Mouse (Mus musculus): ENCODE data around the gene Fat2. TPM values are rescaled to one million over a fixed set of nuclear protein-coding genes. Genes with fewer than 3 reads are reported as not detected.

The Fat2 gene
- 0.01 TPM in 1 of 2 replicates, not detected in the other for polyA plus RNA-seq (2015; fragmentation: Nextera tagmentation; extraction: Ambion mirVana)

- H3K4me2 ChIP-seq, result no peak within 1 kb of the TSS
- no peaks in the 10 kb centered on the region for H3K9me3 ChIP-seq
- ATAC-seq (ENCODE audit: extremely low read depth, insufficient number of reproducible peaks, low FRiP score, low TSS enrichment), result no peak
- H3K9ac ChIP-seq, result no peak within 1 kb of the TSS
- no peaks in the 10 kb centered on the region for H3K36me3 ChIP-seq
- no peak within 1 kb of the TSS for H3K27ac ChIP-seq (replicated peaks)
- H3K4me3 ChIP-seq, result no peak within 1 kb of the TSS
- H3K4me1 ChIP-seq, result no peaks in the 10 kb centered on the region
- 40% methylated on average over 13 of the region's 13 CpGs for WGBS
- H3K27me3 ChIP-seq (replicated peaks), result peaks cover 23% of the 10 kb centered on the region
Measured at GRCm38 (mm10) chr11:55336101-55336891, at the start of gene Fat2. Fat2 (minus strand) TSS chr11:55336564.

DNA sequence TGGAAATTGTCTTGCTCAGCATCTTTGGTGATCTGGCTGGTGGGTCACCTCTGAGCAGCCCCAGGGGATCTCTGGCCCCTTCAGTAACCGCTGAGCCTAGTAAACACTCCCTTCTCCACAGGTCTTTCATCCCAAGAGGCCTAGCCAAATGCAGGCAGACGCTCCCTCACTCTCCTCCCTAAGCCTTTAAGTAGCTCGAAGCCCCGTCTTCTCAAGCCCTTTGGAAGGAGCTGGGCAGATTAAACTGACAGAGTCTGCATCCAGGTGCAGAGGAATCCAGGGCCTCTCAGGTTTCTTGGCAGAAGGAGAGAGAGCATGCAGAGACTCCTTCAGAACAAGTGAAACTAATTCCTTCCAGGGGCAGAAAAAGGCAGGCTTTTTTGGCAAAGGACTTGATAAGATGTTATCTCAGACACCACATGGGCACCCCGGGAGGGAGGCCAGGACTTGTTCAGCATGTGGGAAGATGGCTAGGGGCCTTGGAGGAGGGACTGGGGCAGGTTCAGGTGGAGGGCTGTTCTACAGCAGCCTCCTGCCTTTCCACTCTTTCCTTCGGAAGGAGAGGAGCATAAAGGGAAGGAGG is 47.2 kb upstream of the Fat2 start:
- H3K9ac ChIP-seq, result no peak overlapping the region
- no peak for ATAC-seq (ENCODE audit: extremely low read depth, insufficient number of reproducible peaks, low FRiP score, low TSS enrichment)
- peaks cover 23% of the 10 kb centered on the region for H3K4me1 ChIP-seq
- H3K27me3 ChIP-seq (replicated peaks), result 0 out of 2 replicates have a peak, but pooled peaks cover 11% of the 10 kb centered on the region
- 20% methylated on average over 6 of the region's 6 CpGs for WGBS
- no peaks in the 10 kb centered on the region for H3K36me3 ChIP-seq
- 0 out of 2 replicates have a peak, but pooled peaks cover 3% of the 10 kb centered on the region for H3K9me3 ChIP-seq
- H3K27ac ChIP-seq (replicated peaks), result no peak overlapping the region
- H3K4me2 ChIP-seq, result no peak overlapping the region
- no peak overlapping the region for H3K4me3 ChIP-seq

DNA sequence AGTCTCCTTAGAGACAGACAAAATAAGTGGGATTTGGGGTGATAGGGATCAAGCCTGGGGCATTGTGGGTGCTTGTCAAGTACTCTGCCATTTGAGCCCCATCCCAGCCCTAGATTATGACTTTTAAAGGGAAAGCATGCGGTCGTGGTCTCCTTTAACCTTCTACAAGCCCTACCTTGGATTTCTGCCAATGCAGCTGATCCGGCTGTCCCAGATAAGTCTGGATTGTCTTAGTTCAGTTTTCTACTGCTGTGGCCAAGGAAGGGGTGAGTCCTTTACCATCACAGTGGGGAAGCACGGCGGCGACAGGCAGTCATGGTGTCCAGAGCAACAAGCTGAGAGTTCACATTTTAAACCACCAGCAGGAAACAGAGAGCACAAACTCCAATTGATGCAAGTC is 44.5 kb upstream of the Fat2 start:
- peak overlapping the region; percentile 24; the same call in 1 of the 2 replicates for H3K9ac ChIP-seq
- H3K4me2 ChIP-seq, result no peak overlapping the region
- WGBS, result 10% methylated on average over 6 of the region's 6 CpGs
- 0 out of 2 replicates have a peak, but pooled peaks cover 7% of the 10 kb centered on the region for H3K27me3 ChIP-seq (replicated peaks)
- peak overlapping the region; percentile 39 for H3K27ac ChIP-seq (replicated peaks)
- H3K36me3 ChIP-seq, result no peaks in the 10 kb centered on the region
- no peaks in the 10 kb centered on the region for H3K9me3 ChIP-seq
- H3K4me1 ChIP-seq, result peaks cover 30% of the 10 kb centered on the region
- ATAC-seq (ENCODE audit: extremely low read depth, insufficient number of reproducible peaks, low FRiP score, low TSS enrichment), result no peak
- H3K4me3 ChIP-seq, result no peak overlapping the region

- Histone ChIP-seq H3K9ac (no peak overlapping the region), H3K27ac (replicated peaks) (0 out of 2 replicates have a peak overlapping the region, but pooled peaks have one; percentile 21)
- ATAC-seq (ENCODE audit: extremely low read depth, insufficient number of reproducible peaks, low FRiP score, low TSS enrichment), result peak; percentile 9; the same call in 1 of the 2 replicates
Measured at GRCm38 (mm10) chr11:55378371-55378770, 42.0 kb upstream of the Fat2 start.

GRCm38 (mm10) chr11:55373838-55374237 is 37.5 kb upstream of the Fat2 start:
- H3K27me3 ChIP-seq (replicated peaks), result peaks cover 15% of the 10 kb centered on the region
- WGBS, result 45% methylated on average over 6 of the region's 6 CpGs

More at GRCm38 (mm10) chr11:55378371-55378770, 42.0 kb upstream of the Fat2 start:
- 18% methylated on average over 5 of the region's 5 CpGs for WGBS
- no peaks in the 10 kb centered on the region for H3K9me3 ChIP-seq
- H3K4me1 ChIP-seq, result peaks cover 26% of the 10 kb centered on the region
- no peak overlapping the region for H3K4me3 ChIP-seq
- peaks cover 10% of the 10 kb centered on the region for H3K27me3 ChIP-seq (replicated peaks)
- H3K4me2 ChIP-seq, result no peak overlapping the region
- no peaks in the 10 kb centered on the region for H3K36me3 ChIP-seq

DNA sequence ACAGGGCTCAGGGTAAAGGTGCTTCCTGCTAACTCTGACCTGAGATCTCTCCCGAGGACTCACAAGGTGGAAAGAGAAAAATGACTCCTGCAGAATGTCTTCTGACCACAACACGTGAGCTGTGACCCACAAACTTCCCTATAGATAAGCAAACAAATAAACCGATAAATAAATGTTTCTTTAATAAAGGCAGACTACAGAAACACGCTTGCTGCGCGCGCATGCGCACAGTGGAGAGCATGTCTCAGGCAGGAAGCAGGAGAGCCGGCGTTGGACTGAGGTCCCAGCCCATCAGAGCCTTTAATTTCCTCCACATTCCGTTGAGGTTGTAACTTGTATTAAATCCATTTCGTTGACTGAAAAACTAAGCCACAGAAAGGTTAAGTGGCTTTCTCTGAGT is 37.0 kb upstream of the Fat2 start:
- ATAC-seq (ENCODE audit: extremely low read depth, insufficient number of reproducible peaks, low FRiP score, low TSS enrichment), result no peak
- H3K36me3 ChIP-seq, result no peaks in the 10 kb centered on the region

More at GRCm38 (mm10) chr11:55373838-55374237, 37.5 kb upstream of the Fat2 start:
- no peak for ATAC-seq (ENCODE audit: extremely low read depth, insufficient number of reproducible peaks, low FRiP score, low TSS enrichment)
- Histone ChIP-seq H3K4me2 (no peak overlapping the region), H3K9ac (no peak overlapping the region), H3K36me3 (no peaks in the 10 kb centered on the region), H3K9me3 (no peaks in the 10 kb centered on the region), H3K4me1 (peaks cover 14% of the 10 kb centered on the region), H3K4me3 (no peak overlapping the region), H3K27ac (replicated peaks) (no peak overlapping the region)

DNA sequence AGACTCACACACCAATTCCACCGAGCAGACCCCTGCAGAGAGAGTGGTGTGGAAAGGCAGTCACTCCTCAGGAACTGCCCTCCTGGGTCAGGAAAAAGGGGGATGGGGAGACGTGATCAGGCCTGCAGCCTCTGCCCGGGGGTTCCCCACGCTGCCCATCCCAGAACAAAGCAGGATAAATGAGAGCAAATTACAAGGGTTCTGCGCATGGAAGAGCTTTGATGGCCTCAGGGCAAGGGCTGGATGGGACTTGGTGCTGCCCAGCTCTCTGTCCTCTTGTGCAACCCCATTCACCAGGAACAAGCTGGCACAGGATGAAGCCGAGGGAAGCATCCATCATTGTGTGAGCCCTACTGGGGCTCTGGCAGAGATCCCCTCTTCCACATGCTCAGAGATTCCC is 35.6 kb upstream of the Fat2 start:
- H3K9me3 ChIP-seq, result no peaks in the 10 kb centered on the region
- H3K4me1 ChIP-seq, result peaks cover 7% of the 10 kb centered on the region
- H3K27me3 ChIP-seq (replicated peaks), result peaks cover 15% of the 10 kb centered on the region
- no peaks in the 10 kb centered on the region for H3K36me3 ChIP-seq
- H3K27ac ChIP-seq (replicated peaks), result no peak overlapping the region
- no peak overlapping the region for H3K4me2 ChIP-seq
- no peak overlapping the region for H3K4me3 ChIP-seq
- H3K9ac ChIP-seq, result no peak overlapping the region
- 53% methylated on average over 6 of the region's 6 CpGs for WGBS
- ATAC-seq (ENCODE audit: extremely low read depth, insufficient number of reproducible peaks, low FRiP score, low TSS enrichment), result no peak

More for the DNA sequence above, 37.0 kb upstream of the Fat2 start:
- H3K4me3 ChIP-seq, result no peak overlapping the region
- no peak overlapping the region for H3K27ac ChIP-seq (replicated peaks)
- H3K4me1 ChIP-seq, result peaks cover 12% of the 10 kb centered on the region
- no peak overlapping the region for H3K4me2 ChIP-seq
- peaks cover 15% of the 10 kb centered on the region for H3K27me3 ChIP-seq (replicated peaks)
- H3K9me3 ChIP-seq, result no peaks in the 10 kb centered on the region
- H3K9ac ChIP-seq, result no peak overlapping the region
- WGBS, result 66% methylated on average over 12 of the region's 12 CpGs

GRCm38 (mm10) chr11:55369093-55369471 is 32.7 kb upstream of the Fat2 start:
- no peak for ATAC-seq (ENCODE audit: extremely low read depth, insufficient number of reproducible peaks, low FRiP score, low TSS enrichment)
- no peak overlapping the region for H3K4me3 ChIP-seq
- WGBS, result 33% methylated on average over 6 of the region's 6 CpGs

DNA sequence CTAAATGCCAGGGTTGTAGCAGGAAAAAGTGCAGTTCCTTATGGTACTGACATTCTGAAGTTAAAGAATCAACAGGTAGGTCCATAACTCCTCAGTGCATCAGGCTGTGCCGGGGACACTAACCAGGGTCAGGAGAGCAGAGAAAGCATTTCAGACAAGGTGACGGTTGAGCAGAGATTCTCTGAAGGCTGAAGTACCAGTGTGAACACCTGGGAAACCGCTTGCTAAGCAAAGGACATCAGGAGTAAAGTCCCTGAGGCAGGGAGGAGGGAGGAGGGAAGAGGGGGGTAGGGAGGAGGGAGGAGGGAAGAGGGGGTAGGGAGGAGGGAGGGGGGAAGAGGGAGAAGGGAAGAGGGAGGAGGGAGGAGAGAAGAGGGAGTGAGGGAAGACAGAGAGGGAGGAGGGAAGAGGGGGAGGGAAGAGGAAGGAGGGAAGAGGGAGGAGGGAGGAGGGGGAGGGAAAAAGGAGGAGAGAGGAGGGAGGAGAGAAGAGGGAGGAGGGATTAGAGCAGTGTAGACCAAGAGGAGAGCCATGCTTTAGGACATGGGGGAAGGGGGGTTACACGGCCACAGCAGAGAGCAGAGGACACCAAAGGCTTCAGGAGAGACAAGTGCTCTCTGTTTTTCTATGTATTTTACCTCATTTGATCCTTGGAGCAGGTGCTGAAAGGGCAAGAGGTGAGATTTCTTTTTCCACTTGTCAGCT is 32.2 kb upstream of the Fat2 start:
- H3K9ac ChIP-seq, result no peak overlapping the region; the same call in 1 of the 2 replicates
- ATAC-seq (ENCODE audit: extremely low read depth, insufficient number of reproducible peaks, low FRiP score, low TSS enrichment), result no peak
- 51% methylated on average over 4 of the region's 4 CpGs for WGBS

More at GRCm38 (mm10) chr11:55369093-55369471, 32.7 kb upstream of the Fat2 start:
- Histone ChIP-seq H3K4me1 (peaks cover 14% of the 10 kb centered on the region), H3K4me2 (no peak overlapping the region), H3K36me3 (no peaks in the 10 kb centered on the region), H3K9me3 (no peaks in the 10 kb centered on the region), H3K27me3 (replicated peaks) (peaks cover 14% of the 10 kb centered on the region), H3K27ac (replicated peaks) (peak overlapping the region; percentile 51), H3K9ac (no peak overlapping the region; the same call in 1 of the 2 replicates)

GRCm38 (mm10) chr11:55367783-55368182 is 31.4 kb upstream of the Fat2 start:
- Histone ChIP-seq H3K4me3 (no peak overlapping the region), H3K27ac (replicated peaks) (no peak overlapping the region), H3K4me2 (no peak overlapping the region), H3K4me1 (peaks cover 14% of the 10 kb centered on the region), H3K9me3 (no peaks in the 10 kb centered on the region), H3K36me3 (no peaks in the 10 kb centered on the region), H3K9ac (no peak overlapping the region), H3K27me3 (replicated peaks) (0 out of 2 replicates have a peak, but pooled peaks cover 6% of the 10 kb centered on the region)
- no peak for ATAC-seq (ENCODE audit: extremely low read depth, insufficient number of reproducible peaks, low FRiP score, low TSS enrichment)
- 73% methylated on average over 10 of the region's 10 CpGs for WGBS

More for the DNA sequence above, 32.2 kb upstream of the Fat2 start:
- Histone ChIP-seq H3K4me1 (peaks cover 14% of the 10 kb centered on the region), H3K27ac (replicated peaks) (peak overlapping the region; percentile 51), H3K4me3 (no peak overlapping the region), H3K9me3 (no peaks in the 10 kb centered on the region), H3K36me3 (no peaks in the 10 kb centered on the region), H3K27me3 (replicated peaks) (peaks cover 10% of the 10 kb centered on the region), H3K4me2 (no peak overlapping the region)

- Histone ChIP-seq H3K36me3 (no peaks in the 10 kb centered on the region), H3K4me2 (no peak overlapping the region), H3K9ac (0 out of 2 replicates have a peak overlapping the region, but pooled peaks have one; percentile 30), H3K9me3 (no peaks in the 10 kb centered on the region), H3K27ac (replicated peaks) (no peak overlapping the region), H3K27me3 (replicated peaks) (0 out of 2 replicates have a peak, but pooled peaks cover 3% of the 10 kb centered on the region), H3K4me1 (peaks cover 14% of the 10 kb centered on the region), H3K4me3 (no peak overlapping the region)
- no peak for ATAC-seq (ENCODE audit: extremely low read depth, insufficient number of reproducible peaks, low FRiP score, low TSS enrichment)
- 73% methylated on average over 5 of the region's 5 CpGs for WGBS
Measured at GRCm38 (mm10) chr11:55365840-55366239, 29.5 kb upstream of the Fat2 start.

Measured in heart, embryonic 13.5 days (tissue).